Mouse (Mus musculus) gonadal fat pad, adult 2 months (tissue): ENCODE data around the gene Spr. TPM values are rescaled to one million over a fixed set of nuclear protein-coding genes. Genes with fewer than 3 reads are reported as not detected.
"Not testable (repeated sequence)": the region's sequence is repeated elsewhere in the genome, so short reads cannot be mapped to it uniquely, and the experiment has no call there.

ENCODE experiments used
- DNase-seq: peaks from one replicate; pipeline ENCODE4 v3.0.0-alpha.2; 2012; ENCODE audit warnings: low read depth
- polyA plus RNA-seq: library from polyadenylated mRNA; depleted of rRNA; stranded (reverse); fragments of >200 nt; gene quantifications from 2 replicates; pipeline ENCODE4 v1.2.3, GENCODE M21; 2012; rRNA removed

The Spr gene
- 13.5 and 24.4 TPM in 2 replicates for polyA plus RNA-seq

DNA sequence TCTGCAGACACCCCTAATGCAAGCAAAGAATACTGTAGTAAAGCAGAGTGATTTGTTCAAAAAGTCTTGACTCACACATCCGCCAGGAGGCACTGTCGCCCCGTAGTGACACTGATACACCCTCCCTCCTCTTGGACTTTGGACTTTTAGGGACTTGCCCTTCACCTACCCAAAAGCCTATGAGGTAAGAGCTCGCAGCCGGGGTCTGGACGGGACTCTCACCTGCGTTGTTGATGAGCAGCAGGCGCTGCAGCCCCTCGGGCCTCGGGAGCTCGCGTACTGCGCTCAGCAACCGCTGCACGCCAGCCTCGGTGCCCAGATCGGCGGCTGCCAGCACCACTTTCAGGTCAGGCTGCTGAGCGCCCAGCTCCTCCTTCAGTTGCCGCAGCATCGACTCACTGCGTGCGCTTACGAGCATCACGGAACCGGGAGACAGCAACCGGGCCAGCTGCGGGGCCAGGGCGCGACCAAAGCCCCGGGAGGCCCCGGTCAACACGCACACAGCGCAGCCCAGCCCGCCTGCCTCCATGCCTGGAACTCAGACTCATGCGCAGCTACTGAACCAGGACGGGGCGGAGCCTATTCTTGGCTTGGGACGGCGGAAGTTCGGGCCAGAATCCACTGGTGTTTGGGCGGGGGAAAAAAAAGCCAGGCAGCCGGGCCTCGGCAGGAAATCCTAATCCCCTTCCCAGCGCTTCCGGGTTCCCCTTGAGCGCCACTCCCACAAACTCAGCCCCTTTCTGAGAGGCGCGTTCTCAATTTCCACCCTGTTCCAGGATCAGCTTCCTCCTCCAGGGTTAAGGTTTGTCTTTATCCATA is at the start of gene Spr:
Gene Spr, minus strand, starts transcription at position 550 of the 819 bp plus-strand sequence.
- peak; percentile 49 for DNase-seq

DNA sequence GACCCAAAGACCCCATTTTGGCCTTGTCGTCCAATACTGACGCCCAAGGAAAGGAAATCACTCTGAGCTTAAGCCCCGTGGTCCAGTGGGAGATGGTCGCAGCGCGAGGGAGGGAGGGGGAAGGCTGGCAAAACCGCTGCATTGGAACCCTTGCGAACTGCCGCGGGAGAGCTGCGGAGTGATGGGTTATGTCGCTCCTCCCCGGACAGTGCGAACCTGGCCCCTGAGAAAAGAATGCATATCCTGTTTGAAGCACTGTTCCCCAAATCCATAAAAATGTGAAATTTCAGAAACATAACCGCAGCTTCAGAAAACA is 49.1 kb upstream of the Spr start:
- DNase-seq = no peak

DNA sequence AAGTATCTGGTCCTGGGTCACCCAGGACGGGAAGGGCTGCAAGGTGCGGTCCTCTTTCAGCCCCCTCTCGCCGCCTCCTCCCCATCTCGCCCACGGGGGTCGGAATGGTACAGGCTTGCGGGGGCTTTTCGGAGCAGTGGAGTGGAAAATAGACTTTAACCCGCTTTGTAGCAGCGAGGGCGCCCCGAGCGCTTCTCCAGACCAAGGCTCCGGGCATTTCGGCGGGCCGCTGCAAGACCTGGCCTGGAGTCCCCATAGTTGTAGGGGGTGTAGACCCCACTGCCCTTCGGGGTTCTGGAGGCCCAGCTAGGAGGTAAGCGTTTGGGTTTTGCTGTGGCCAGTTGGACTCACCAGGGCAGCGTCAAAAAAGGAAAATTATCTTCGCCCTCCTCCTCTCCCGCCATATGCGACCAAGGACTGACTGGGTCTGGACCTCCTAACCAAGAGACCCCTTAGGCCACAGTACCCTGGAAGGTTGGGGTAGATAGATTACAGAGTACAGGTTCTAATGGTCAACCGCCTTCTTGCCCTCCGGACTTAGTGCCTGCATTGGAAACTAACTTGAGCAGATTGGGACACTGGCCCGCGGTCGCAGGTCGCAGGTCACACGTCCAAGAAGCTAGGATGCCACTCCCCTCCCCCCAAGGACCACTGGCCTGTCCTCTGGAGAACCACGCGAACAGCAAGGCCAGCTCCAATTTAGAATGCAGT is 48.6 kb upstream of the Spr start:
- DNase-seq = no peak

DNA sequence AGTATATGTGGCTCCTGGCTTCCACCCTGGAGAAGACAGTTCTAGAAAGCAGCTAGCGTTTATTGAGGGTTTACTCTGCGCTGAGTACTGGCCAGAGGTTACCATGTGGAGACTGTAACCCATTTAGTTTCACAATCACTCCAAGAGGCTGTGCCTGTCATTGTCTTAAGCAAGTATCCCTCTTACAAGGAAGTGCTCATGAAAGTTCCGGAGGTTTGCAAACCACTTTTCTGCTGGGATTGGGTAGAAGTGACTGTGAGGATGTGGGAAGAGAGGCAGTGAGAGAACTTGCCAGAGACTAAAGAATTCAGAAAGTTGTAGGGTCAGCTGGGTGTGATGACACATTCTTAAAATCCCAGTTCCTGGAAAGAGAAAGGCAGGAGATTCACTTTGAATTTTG is 46.4 kb upstream of the Spr start:
- DNase-seq = no peak

DNA sequence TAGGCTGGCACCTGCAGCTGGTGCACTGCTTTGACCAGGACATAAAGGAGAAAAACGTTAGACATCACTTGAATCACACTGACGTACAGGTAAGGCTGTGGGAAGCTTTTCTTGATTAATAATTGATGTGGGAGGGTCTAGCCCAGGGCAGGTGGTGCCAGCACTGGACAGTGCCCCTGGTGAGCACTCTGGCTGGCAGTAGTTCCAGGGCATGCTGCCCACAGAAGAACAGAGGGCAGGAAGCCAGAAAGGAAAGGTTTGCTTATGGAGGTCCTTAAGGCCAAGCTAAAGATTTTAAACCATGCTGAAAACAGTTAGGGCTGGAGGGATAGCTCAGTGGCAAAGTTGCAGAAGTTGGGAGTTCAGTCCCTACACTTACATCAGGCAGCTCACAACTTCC is 42.5 kb upstream of the Spr start:
- no peak for DNase-seq

DNA sequence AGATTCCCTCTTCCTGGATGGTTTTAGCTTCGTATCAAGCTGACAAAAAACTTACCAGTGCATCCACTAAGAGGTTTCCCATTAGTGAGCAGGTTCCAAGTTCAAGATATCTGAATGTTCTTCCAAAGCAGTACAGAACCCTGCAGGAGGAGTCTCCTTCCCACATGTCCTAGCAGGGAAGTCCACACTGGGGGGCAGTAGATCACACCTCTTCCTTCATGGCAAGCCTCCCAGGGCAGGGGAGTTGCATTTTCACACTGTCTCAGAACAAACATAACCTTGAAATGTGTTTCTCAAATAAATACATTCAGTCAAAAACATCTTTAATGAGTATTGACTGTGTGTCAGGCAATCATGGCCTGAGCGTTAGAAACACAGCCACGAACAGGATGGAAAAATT is 42.0 kb upstream of the Spr start:
- DNase-seq = no peak

DNA sequence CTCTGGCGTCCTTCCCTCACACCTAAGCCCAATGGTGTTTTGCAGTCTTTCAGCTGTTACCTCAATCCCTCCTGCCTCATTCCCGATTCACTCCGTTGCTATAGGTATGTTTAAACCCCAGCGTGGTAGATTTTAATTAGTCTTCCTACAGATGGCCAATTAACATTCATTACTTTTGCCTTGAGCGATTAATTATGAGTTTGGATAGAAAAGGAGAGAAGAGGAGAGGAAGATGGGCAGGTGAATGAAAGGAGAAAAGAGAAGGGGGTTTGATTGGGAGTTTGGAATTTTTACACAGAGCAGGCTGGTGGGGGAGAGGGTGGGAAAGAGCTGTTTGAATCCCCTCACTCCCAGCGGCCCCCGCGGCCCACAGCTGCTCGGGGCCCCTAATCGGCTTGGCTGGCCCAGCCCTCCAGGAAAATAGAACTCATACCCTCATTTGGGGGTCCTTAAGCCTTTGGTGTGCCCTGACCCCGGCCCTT is 27.9 kb upstream of the Spr start:
- DNase-seq = no peak

DNA sequence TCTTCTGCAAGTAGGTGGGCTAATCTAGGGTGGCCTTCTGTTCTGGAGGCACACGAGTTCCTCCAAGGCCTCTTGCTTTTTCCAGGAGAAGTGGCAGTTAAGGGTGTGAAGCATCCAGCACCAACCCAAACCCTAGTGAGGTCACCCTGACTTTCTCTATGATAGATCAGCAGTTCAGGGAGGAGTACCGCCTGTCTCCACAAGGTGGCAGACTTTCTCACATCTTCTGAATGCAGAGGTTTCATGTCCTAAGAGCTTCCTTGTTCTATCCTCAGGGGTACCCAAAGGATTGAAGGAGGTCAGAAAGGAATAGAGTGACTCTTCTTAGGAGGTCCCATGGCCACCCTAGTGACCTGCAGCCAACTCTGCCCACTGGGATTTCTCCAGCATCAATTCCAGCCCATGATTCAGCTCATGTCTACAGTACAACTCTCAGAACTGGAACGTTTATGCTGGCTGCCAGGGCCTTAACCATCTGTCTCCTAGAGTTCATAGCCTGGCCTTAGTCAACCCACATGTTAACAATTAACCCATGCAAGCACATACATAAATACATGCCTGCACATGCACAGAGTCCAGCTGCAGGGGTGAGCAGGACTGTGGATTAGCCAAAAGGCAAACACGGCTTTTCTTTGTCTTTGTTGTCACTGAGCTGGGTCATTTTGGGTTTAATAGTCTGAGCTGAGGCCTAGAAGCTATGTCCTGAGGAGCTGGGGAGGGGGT is 22.8 kb upstream of the Spr start:
- DNase-seq = no peak

DNA sequence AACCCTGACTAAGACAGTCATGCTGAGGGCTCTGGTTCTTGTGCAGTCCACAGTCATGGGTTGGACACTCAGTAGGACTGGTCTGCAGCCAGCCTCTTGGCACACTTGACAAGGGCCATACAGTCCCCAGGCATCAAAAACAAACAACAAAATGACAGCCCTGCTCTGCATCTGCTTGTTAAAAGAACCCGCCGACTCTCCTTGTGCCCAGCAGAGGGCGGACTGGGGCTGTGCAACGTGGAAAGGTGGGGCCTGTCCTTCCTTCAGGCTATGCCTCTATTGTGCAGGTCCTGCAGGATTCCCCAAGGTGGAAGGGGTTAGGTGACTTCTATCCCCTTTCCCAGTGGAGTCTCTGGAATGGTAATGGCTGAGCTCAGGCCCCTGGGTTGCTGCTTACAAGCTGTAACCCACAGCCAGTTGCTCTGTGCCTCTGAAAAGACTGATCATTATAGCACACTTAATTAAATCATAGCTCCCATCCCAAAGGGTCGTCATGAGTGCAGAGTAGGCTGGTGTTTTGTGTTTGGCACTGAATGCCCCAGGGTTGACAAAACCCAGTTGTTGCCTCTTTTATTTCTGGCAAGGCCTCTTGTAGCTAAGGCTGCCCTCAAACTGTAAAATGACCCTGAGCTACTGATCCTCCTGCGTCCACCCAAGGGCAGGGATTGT is 21.7 kb upstream of the Spr start:
- DNase-seq = not testable (repeated sequence)

DNA sequence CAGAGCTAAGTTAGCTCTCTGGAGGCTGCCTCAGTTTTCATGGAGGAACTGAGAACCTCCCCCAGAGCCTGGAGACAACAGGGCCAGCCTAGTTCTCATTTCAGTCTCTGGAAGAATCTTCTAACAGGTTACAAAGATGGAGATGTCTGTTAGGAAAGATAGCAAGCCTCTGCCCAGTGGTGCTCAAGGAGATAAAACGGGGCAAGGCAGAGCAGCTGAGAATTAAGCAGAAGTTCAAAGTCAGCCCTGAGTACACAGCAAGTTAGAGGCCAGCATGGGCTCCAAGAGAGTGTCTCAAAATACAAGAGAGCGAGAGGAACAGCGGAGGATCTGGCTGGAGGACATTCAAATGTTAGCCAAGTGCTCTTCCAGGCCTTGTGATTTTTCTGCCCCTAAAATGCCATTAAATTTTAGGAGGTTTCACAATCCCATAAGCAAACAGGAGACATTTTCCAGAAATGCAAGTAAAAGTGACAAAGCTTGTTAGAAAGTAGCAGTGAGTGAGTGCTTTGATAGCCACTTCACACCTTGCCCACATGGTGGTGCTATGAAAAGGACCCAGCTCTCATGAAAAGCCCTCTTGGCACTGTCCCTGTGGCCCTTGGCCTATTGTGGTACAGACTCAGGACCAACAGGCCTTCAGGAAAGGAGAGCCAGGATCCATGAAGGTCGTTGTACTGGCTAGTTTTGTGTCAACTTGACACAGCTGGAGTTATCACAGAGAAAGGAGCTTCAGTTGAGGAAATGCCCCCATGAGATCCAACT is 20.7 kb upstream of the Spr start:
- DNase-seq = not testable (repeated sequence)

DNA sequence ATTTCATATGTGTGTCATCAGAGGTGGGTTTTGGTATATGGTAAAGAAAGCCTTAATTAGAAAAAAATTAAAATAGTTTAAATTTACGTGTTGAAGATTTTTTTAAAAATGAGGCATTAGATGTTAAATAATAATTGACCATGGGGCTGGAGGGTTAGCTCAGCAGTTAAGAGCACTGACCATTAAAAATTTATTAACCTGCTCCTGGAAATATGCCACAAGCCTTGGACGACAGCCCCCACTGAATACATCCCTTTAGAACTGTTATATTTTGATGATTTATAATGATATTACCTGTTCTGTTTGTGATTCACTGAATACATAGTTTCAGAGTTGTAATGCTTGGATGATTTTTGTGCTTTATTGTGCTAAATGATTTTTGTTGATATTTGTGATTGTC is 19.0 kb upstream of the Spr start:
- not testable (repeated sequence) for DNase-seq

DNA sequence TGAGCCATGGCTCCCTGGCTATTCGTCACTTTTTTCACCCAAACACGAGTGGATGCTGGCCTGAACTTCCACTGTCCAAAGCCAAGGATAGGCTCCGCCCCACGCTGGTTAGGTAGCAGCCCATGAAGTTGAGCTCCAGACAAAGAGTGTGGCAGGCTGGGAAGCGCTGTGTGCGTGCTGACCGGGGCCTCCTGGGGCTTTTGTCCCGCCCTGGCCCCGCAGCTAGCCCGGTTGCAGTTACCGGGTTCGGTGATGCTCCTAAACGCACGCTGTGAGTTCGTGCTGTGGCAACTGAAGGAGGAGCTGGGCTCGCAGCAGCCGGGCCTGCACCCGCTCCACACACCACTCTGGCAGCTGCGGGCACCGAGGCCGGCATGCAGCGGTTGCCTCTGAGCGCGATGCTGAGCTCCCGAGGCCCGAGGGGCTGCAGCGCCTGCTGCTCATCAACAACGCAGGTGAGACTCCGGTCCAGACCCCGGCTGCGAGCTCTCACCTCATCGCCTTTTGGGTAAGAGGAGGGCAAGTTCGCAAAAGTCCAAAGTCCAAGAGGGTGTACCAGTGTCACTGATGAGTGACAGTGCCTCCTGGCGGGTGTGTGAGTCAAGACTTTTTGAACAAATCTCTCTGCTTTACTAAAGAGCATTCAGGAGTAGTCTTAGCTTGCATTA is 17.4 kb upstream of the Spr start:
- DNase-seq = no peak

DNA sequence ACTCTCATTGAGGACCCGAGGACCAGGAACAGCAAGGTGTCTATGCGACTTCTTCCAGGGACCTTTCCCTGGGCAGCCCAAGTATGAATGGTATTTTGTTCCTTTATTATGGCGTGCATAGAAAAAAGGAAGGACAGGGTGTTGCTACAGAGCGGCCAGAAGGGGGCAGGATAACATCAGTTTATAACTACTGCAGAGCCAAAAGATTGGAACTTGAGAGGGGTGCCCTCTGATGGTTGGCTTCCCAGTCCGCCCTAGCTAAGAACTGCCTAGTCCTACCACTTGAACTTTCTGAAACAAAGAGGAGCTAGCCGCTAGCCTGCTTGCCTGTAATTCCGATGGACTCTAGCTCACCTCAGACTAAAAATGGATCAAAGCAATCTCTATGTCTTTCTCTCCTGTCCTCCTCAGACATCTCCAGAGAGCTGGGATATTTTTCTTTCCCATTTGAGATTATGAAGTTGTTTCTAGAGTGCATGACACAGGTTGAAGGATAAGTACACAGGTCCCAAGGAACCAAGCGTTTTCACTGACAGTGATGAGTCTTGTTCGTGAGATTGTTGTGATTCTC is 16.5 kb upstream of the Spr start:
- no peak for DNase-seq

DNA sequence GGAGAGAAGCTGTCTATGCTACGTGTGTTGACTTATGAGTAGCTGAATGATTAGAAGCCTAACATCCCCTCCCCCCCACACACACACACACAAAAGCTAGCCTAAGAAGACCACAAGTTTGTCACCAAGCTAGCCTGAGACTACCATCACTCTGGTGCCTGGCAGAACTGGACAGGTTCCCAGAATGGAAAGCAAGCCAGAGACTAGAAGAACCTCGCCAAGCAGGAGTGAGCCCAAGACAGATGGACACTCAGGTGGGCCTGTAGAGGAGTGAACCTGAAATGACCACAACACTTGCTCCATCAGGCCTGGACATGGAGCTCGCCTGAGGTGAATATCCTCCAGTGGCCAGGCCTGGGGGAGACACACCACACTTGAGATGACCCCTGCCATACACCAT is 12.8 kb upstream of the Spr start:
- DNase-seq = no peak

DNA sequence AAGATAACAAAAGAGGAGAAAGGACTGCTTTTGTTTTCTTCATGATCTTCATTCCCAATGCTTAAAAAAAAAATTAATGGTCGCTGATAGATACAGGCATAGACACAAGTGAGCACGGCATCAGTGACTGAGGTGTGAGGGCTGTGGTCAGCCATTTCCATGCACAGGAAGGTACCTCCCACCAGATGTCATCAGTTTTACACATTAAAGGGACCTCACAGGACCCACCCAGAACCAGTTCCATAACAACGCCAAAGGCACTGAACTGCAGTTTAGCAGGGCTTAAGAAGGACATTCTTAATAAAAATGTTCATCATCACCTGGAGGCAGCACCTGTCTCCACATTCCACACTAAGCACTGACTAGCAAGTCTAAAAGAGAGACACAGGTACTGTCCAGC is 10.1 kb upstream of the Spr start:
- DNase-seq = no peak

DNA sequence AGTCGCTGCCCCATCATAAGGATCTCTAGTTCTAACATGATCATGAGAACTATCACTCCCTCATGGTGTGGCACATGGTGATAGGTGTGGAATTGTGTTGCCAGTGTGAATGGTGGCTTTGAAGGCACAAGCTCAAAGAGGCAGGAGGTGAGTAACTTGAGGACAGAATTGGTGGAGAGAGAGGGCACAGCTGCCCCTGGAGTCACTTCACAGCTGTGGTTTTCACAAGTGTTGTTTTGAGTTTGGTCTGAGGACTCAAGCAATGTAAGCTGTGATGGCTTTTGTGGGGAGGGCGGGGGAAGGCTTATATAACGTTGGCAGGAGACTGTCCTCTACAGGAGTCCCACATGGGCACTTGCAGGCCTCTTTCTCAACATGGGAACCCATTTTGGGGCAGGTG is 6.9 kb upstream of the Spr start:
- DNase-seq = no peak

DNA sequence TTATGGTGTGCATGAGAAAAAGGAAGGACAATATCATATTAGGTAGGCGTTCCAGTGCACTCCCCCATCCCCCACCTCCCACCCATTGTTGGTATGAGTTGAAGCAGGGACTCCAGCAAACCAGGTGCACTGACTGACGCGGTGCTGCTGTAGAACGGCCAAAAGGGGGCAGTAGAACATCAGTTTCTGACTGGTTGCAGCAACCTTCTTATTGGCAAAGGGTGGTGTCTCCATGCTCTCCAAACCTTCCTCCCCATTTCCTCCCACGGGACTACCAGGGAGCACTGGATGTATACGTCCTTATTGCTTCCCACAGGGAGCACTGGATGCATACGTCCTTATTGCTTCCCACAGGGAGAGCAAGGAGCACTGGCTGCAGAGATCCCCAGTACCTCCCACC is 3.4 kb upstream of the Spr start:
- not testable (repeated sequence) for DNase-seq

DNA sequence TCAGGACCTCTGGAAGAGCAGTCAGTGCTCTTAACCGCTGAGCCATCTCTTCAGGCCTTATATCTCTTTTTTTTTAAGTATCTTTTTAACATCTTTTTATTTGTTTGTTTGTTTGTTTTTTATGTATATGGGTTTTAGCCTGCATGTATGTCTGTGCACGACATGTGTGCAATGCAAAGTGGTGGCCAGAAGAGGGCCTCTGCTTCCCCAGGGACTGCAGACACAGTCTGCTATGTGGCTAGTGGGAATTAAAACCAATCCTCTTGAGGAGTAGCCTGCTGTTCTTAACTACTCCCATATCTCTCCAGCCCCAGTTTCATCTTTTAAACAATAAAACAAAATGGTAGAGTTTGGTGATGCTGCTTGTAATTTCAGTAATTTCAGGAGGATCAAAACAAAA is 2.0 kb upstream of the Spr start:
- DNase-seq = no peak

DNA sequence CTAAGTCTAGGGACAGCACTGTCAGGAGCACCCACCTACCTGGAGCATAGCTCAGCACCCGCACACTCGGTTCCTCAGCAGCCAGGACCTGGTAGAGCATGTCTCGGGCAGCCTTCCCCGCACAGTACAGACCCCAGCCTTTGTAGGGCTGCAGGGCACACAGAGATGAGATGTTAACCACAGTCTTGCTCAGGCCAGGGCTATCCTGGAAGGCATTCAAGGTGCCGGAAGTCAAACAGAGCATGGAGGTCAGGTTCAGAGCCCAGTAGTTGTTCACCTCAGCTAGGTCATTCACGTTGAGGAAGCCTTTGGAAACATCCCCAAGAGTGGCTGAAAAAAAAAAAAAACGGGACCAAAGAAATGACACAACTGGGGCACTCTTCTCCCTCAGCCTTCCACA is 782 bp downstream of the Spr start:
- not testable (repeated sequence) for DNase-seq

DNA sequence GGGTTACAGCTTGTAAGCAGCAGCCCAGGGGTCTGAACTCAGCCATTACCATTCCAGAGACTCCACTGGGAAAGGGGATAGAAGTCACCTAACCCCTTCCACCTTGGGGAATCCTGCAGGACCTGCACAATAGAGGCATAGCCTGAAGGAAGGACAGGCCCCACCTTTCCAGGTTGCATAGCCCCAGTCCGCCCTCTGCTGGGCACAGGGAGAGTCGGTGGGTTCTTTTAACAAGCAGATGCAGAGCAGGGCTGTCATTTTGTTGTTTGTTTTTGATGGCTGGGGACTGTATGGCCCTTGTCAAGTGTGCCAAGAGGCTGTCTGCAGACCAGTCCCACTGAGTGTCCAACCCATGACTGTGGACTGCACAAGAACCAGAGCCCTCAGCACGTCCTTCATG is 4.8 kb downstream of the Spr start:
- DNase-seq = not testable (repeated sequence)
